Mouse (Mus musculus) heart, postnatal 10 days (tissue): Measurements from ENCODE around the gene Tmem209. TPM values are rescaled to one million over a fixed set of nuclear protein-coding genes. Genes with fewer than 3 reads are reported as not detected.

ENCODE experiments used
- total RNA-seq, 2 experiments: library from RNA; stranded (reverse); gene quantifications; 2 replicates each; pipeline ENCODE4 v1.2.3; 2021

Tmem209 gene
- total RNA-seq, 2 experiments from 2014 or later, result 12.0 to 13.3 TPM

Other genes starting within 250 kb of the Tmem209 start
- gene Ube2h, start 205.2 kb downstream of the Tmem209 start, total RNA-seq, result 10 to 100 TPM; 84.2 to 86.2 TPM
- 10 to 100 TPM; 17.2 to 21.9 TPM for gene Zc3hc1, start 118.8 kb downstream of the Tmem209 start, total RNA-seq
- 10 to 100 TPM; 68.3 to 70.4 TPM for gene Klhdc10, start 107.9 kb downstream of the Tmem209 start, total RNA-seq
- not detected for gene Ssmem1, start 66 bp upstream of the Tmem209 start, total RNA-seq
- under 1 TPM; 0.17 to 0.65 TPM for gene Cpa2, start 31.8 kb upstream of the Tmem209 start, total RNA-seq
- gene Cpa4, start 58.6 kb upstream of the Tmem209 start, total RNA-seq, result under 1 TPM in 1 of 2 experiments, not detected in 1; 0.10 TPM
- not detected for gene Cpa5, start 101.2 kb upstream of the Tmem209 start, total RNA-seq
- gene Cpa1, start 129.4 kb upstream of the Tmem209 start, total RNA-seq, result 1 to 10 TPM; 3.2 to 3.4 TPM
- gene Cep41, start 184.0 kb upstream of the Tmem209 start, total RNA-seq, result 1 to 10 TPM; 2.3 to 4.1 TPM
- gene Mest, start 213.8 kb upstream of the Tmem209 start, total RNA-seq, result 100 to 1,000 TPM; 192 to 215 TPM